Mouse (Mus musculus): ENCODE data around the gene Car11.

GRCm38 (mm10) chr7:45666161-45666560 lies 33.5 kb upstream of the Car11 start, which contains the start of gene Fut2:
- TF ChIP-seq GATA1 (IDR thresholded peaks at IDR 0.05; ENCODE audit: borderline replicate concordance, low read length), result no peak
- TF ChIP-seq FLI1 (IDR thresholded peaks at IDR 0.05; ENCODE audit: low read length), result no peak

Measured in megakaryocyte, embryonic 14.5 days (primary cell).